Mouse (Mus musculus): ENCODE results near the gene Mpped1.

Mpped1 gene

GRCm38 (mm10) chr15:83779387-83779786 lies at the start of gene Mpped1:
Gene Mpped1 (plus strand): TSS chr15:83779467.
- DNase-seq, result no peak

- DNase-seq, result no peak
Observed at GRCm38 (mm10) chr15:83740676-83741422, 38.4 kb upstream of the Mpped1 start.

- DNase-seq, result peak; percentile 25
Observed at GRCm38 (mm10) chr15:83742018-83742417, 37.2 kb upstream of the Mpped1 start.

- DNase-seq, result no peak
Observed at GRCm38 (mm10) chr15:83746311-83746710, 33.0 kb upstream of the Mpped1 start.

GRCm38 (mm10) chr15:83748986-83749385 lies 30.3 kb upstream of the Mpped1 start:
- DNase-seq, result no peak

GRCm38 (mm10) chr15:83749436-83749835 lies 29.8 kb upstream of the Mpped1 start:
- no peak for DNase-seq

GRCm38 (mm10) chr15:83756742-83757141 lies 22.5 kb upstream of the Mpped1 start:
- DNase-seq, result no peak

- DNase-seq, result no peak
Observed at GRCm38 (mm10) chr15:83758958-83759357, 20.3 kb upstream of the Mpped1 start.

- DNase-seq, result peak; percentile 32
Observed at GRCm38 (mm10) chr15:83760683-83761082, 18.6 kb upstream of the Mpped1 start.

- DNase-seq, result no peak
Observed at GRCm38 (mm10) chr15:83761512-83761911, 17.8 kb upstream of the Mpped1 start.

GRCm38 (mm10) chr15:83765388-83766029 lies 13.8 kb upstream of the Mpped1 start:
- DNase-seq, result no peak

- DNase-seq, result no peak
Observed at GRCm38 (mm10) chr15:83771346-83772053, 7.8 kb upstream of the Mpped1 start.

GRCm38 (mm10) chr15:83772460-83772859 lies 6.8 kb upstream of the Mpped1 start:
- DNase-seq, result peak; percentile 43

- DNase-seq, result peak; percentile 49
Observed at GRCm38 (mm10) chr15:83772953-83773352, 6.3 kb upstream of the Mpped1 start.

GRCm38 (mm10) chr15:83774922-83775321 lies 4.3 kb upstream of the Mpped1 start:
- no peak for DNase-seq

GRCm38 (mm10) chr15:83776265-83777000 lies 2.8 kb upstream of the Mpped1 start:
- no peak for DNase-seq

GRCm38 (mm10) chr15:83777476-83777875 lies 1.8 kb upstream of the Mpped1 start:
- peak; percentile 63 for DNase-seq

- DNase-seq, result no peak
Observed at GRCm38 (mm10) chr15:83779855-83780740, 831 bp downstream of the Mpped1 start.

- no peak for DNase-seq
Observed at GRCm38 (mm10) chr15:83781304-83781703, 2.0 kb downstream of the Mpped1 start.

- DNase-seq, result no peak
Observed at GRCm38 (mm10) chr15:83782284-83782683, 3.0 kb downstream of the Mpped1 start.

GRCm38 (mm10) chr15:83784772-83785171 lies 5.5 kb downstream of the Mpped1 start:
- DNase-seq, result no peak

- no peak for DNase-seq
Observed at GRCm38 (mm10) chr15:83789046-83789445, 9.8 kb downstream of the Mpped1 start.

All from kidney, adult 9 months (tissue).